Mouse (Mus musculus) olfactory bulb, adult 2 months (tissue): ENCODE measurements around the gene Lrrc1.

ENCODE experiments used
- CTCF ChIP-seq: fragments of 200-500 bp; IDR thresholded peaks from 2 replicates; pipeline ENCODE4 v1.5.1; 2012; ENCODE audit warnings: low read depth, mild to moderate bottlenecking, low read length, moderate library complexity; ENCODE audit not compliant: insufficient read depth
- POLR2A ChIP-seq: fragments of 200-500 bp; IDR thresholded peaks from 2 replicates; pipeline ENCODE4 v1.6.1; 2012; ENCODE audit warnings: mild to moderate bottlenecking, low read depth, low read length, moderate library complexity; ENCODE audit not compliant: insufficient read depth

- TF ChIP-seq POLR2A, result no peak
- TF ChIP-seq CTCF, result no peak
Observed at GRCm38 (mm10) chr9:77539232-77539631, 5.4 kb downstream of the Lrrc1 start.
